Mouse (Mus musculus): ENCODE measurements around the gene Sel1l. TPM values are rescaled to one million over a fixed set of nuclear protein-coding genes. Genes with fewer than 3 reads are reported as not detected.
"Not testable (repeated sequence)": the region's sequence is repeated elsewhere in the genome, so short reads cannot be mapped to it uniquely, and the experiment has no call there.

Sel1l gene
- polyA plus RNA-seq, 1 experiment from 2014 or later = 95.3 TPM

- no peak for ATAC-seq
- Histone ChIP-seq H3K27me3 (no peaks in the 10 kb centered on the region), H3K4me1 (no peaks in the 10 kb centered on the region), H3K27ac (no peak overlapping the region), H3K9me3 (replicated peaks) (no peaks in the 10 kb centered on the region), H3K36me3 (ENCODE audit: poor library complexity, severe bottlenecking) (no peaks in the 10 kb centered on the region), H3K9ac (no peak overlapping the region), H3K4me2 (no peak overlapping the region), H3K4me3 (no peak overlapping the region)
- 79% methylated on average over 8 of the region's 8 CpGs for WGBS
Observed at GRCm38 (mm10) chr12:91793266-91793665, 55.7 kb downstream of the Sel1l start.

- Histone ChIP-seq H3K9ac (no peak overlapping the region), H3K4me1 (no peaks in the 10 kb centered on the region)
Observed at GRCm38 (mm10) chr12:91791822-91792221, 57.1 kb downstream of the Sel1l start.

GRCm38 (mm10) chr12:91789801-91790200, 59.2 kb downstream of the Sel1l start:
- ATAC-seq = peak; percentile 36
- Histone ChIP-seq H3K36me3 (ENCODE audit: poor library complexity, severe bottlenecking) (no peaks in the 10 kb centered on the region), H3K4me2 (no peak overlapping the region), H3K4me1 (no peaks in the 10 kb centered on the region), H3K9ac (no peak overlapping the region), H3K9me3 (replicated peaks) (no peaks in the 10 kb centered on the region), H3K27ac (no peak overlapping the region), H3K27me3 (no peaks in the 10 kb centered on the region), H3K4me3 (no peak overlapping the region)
- WGBS = 52% methylated on average over 6 of the region's 6 CpGs

More at GRCm38 (mm10) chr12:91791822-91792221, 57.1 kb downstream of the Sel1l start:
- Histone ChIP-seq H3K4me2 (no peak overlapping the region), H3K9me3 (replicated peaks) (no peaks in the 10 kb centered on the region), H3K36me3 (ENCODE audit: poor library complexity, severe bottlenecking) (no peaks in the 10 kb centered on the region), H3K27ac (no peak overlapping the region), H3K27me3 (no peaks in the 10 kb centered on the region), H3K4me3 (no peak overlapping the region)
- ATAC-seq = no peak
- 80% methylated on average over 4 of the region's 4 CpGs for WGBS

GRCm38 (mm10) chr12:91788446-91788845, 60.5 kb downstream of the Sel1l start:
- not testable (repeated sequence) for H3K9ac ChIP-seq; H3K4me2 ChIP-seq; H3K27me3 ChIP-seq; ATAC-seq; H3K4me3 ChIP-seq; H3K9me3 ChIP-seq (replicated peaks); H3K36me3 ChIP-seq (ENCODE audit: poor library complexity, severe bottlenecking); H3K4me1 ChIP-seq; H3K27ac ChIP-seq
- 67% methylated on average over 3 of the region's 3 CpGs for WGBS

- no peaks in the 10 kb centered on the region for H3K9me3 ChIP-seq (replicated peaks)
- H3K36me3 ChIP-seq (ENCODE audit: poor library complexity, severe bottlenecking) = no peaks in the 10 kb centered on the region
- ATAC-seq = no peak; the same call in 1 of the 2 replicates
- no peak within 1 kb of the TSS for H3K9ac ChIP-seq
- H3K27ac ChIP-seq = no peak within 1 kb of the TSS
- H3K4me1 ChIP-seq = no peaks in the 10 kb centered on the region
- H3K4me2 ChIP-seq = no peak within 1 kb of the TSS
- H3K4me3 ChIP-seq = no peak within 1 kb of the TSS
- WGBS = 89% methylated on average over 9 of the region's 9 CpGs
- H3K27me3 ChIP-seq = no peaks in the 10 kb centered on the region
Observed at GRCm38 (mm10) chr12:91787959-91788437, 61.0 kb downstream of the Sel1l start, which contains the start of gene Ston2. TSS of gene Ston2 (minus strand) at chr12:91788387.

DNA sequence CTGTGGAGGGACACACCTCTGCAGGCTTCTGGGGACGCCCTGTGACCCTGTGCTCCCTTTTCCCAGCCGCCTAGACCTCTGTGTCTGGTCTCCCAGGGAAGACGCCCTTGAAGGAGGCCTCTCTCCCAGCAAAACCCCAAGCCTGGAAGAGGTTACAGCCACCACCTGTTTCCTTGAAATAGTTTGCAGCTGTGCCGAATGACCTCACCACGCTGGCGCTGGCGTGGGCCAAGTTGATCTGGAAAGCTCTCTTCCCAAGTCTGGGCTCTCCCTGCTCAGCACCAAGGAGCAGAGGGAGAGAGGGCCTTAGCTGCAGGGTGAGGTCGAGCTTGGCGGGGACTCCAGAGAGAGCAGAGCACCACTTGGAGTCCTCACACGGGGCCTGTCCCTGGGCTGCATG, 62.6 kb downstream of the Sel1l start:
- H3K4me2 ChIP-seq = no peak overlapping the region
- no peak overlapping the region for H3K9ac ChIP-seq

DNA sequence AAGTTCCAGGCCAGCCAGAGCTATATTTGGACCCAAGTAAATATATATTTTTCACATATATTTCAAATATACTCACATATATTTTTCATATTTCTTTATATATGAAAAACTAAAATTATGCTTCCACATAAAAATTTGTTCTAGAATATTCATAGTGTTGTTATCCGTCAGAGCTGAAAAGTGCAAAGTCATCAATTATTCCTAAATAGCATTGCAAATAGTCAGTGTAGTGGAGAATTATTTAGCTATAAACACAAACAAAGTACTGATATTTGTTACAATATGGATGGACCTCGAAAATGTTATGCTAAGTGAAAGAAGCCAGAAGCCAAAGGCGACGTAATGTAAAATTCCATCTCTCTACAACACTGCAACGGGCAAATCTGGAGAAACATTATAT, 67.5 kb downstream of the Sel1l start:
- no peak overlapping the region for H3K27ac ChIP-seq
- ATAC-seq = no peak
- peaks cover 22% of the 10 kb centered on the region for H3K4me1 ChIP-seq
- H3K9ac ChIP-seq = no peak overlapping the region
- H3K4me3 ChIP-seq = no peak overlapping the region
- 94% methylated on average over 5 of the region's 5 CpGs for WGBS
- no peaks in the 10 kb centered on the region for H3K9me3 ChIP-seq (replicated peaks)
- H3K4me2 ChIP-seq = no peak overlapping the region
- H3K27me3 ChIP-seq = no peaks in the 10 kb centered on the region
- H3K36me3 ChIP-seq (ENCODE audit: poor library complexity, severe bottlenecking) = no peaks in the 10 kb centered on the region

More for the DNA sequence above, 62.6 kb downstream of the Sel1l start:
- Histone ChIP-seq H3K36me3 (ENCODE audit: poor library complexity, severe bottlenecking) (no peaks in the 10 kb centered on the region), H3K4me3 (no peak overlapping the region), H3K27me3 (no peaks in the 10 kb centered on the region), H3K4me1 (no peaks in the 10 kb centered on the region), H3K9me3 (replicated peaks) (no peaks in the 10 kb centered on the region), H3K27ac (no peak overlapping the region)
- WGBS = 64% methylated on average over 10 of the region's 10 CpGs
- ATAC-seq = no peak

- no peaks in the 10 kb centered on the region for H3K9me3 ChIP-seq (replicated peaks)
- H3K9ac ChIP-seq = no peak overlapping the region
- H3K36me3 ChIP-seq (ENCODE audit: poor library complexity, severe bottlenecking) = no peaks in the 10 kb centered on the region
- no peak overlapping the region for H3K4me2 ChIP-seq
- H3K27ac ChIP-seq = no peak overlapping the region
- WGBS = 93% methylated on average over 3 of the region's 3 CpGs
- no peak for ATAC-seq
- peaks cover 28% of the 10 kb centered on the region for H3K4me1 ChIP-seq
- no peak overlapping the region for H3K4me3 ChIP-seq
- no peaks in the 10 kb centered on the region for H3K27me3 ChIP-seq
Observed at GRCm38 (mm10) chr12:91780531-91780930, 68.4 kb downstream of the Sel1l start.

- Histone ChIP-seq H3K9ac (peak overlapping the region; percentile 78), H3K9me3 (replicated peaks) (no peaks in the 10 kb centered on the region), H3K4me1 (peaks cover 35% of the 10 kb centered on the region), H3K36me3 (ENCODE audit: poor library complexity, severe bottlenecking) (no peaks in the 10 kb centered on the region), H3K4me2 (peak overlapping the region; percentile 97), H3K27me3 (no peaks in the 10 kb centered on the region), H3K4me3 (peak overlapping the region; percentile 82), H3K27ac (peak overlapping the region; percentile 51; the same call in 1 of the 2 replicates)
- peak; percentile 97 for ATAC-seq
- 1% methylated on average over 35 of the region's 35 CpGs for WGBS
Observed at GRCm38 (mm10) chr12:91779004-91779365, 70.0 kb downstream of the Sel1l start.

DNA sequence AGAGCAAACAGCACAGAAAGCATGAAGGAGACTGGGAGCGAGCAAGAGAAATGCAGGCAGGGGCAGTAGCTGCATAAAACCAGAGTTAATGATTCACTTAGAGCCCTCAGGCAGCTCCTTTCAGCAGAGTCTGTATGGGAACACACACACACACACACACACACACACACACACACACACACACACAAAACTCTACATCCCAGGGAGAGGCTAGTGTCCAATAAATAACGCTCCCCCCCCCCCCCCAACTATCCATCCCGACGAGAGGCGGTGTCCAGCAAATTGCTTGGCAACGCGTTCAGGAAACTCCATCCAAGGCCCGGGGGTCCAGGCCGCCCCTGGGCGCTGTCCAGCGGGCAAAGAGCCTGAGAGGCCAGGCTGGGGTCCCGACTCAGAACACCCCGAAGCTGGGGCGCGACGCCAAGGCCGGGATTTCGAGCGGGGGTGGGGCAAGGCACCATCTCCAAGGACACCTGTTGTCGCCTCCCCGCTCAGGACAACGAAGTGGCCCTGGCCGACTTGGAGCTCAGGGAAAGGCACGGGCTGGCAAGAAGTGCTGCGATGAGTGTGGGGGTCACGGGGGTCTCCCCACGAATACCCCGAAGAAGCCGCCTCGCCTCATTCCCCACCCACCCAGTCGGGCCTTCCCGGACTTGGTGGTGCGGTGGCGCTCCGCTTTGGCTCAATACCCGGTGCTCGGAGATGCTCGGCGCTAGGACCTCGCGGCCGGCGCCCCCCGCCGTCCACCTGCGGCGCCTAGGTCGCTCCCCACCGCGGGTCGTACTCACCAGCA, 70.5 kb downstream of the Sel1l start:
- Histone ChIP-seq H3K27ac (peak overlapping the region; percentile 51), H3K4me1 (peaks cover 35% of the 10 kb centered on the region), H3K4me2 (peak overlapping the region; percentile 97), H3K27me3 (no peaks in the 10 kb centered on the region), H3K9me3 (replicated peaks) (no peaks in the 10 kb centered on the region), H3K36me3 (ENCODE audit: poor library complexity, severe bottlenecking) (no peaks in the 10 kb centered on the region), H3K4me3 (peak overlapping the region; percentile 82), H3K9ac (peak overlapping the region; percentile 78)
- WGBS = 1% methylated on average over 48 of the region's 51 CpGs
- ATAC-seq = peak; percentile 87

DNA sequence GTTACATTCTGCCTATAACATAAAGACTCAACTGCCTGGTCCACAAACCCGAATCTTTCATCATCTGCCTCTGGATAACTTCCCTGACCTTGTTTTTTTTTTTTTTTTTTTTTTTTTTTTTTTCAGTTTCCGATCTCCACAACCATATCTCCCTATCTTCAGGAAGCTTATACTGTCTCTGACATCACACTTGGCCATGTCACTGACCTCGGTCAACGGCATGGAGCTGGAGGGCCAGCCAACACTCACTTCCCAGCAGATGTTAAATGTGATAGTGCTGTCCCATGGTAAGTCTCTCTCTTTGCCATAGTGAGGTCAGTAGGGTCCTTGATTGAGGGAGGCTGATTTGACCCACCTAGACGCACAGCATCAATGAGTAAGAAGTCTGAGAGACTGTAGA, 72.6 kb downstream of the Sel1l start:
- Histone ChIP-seq H3K9me3 (replicated peaks) (no peaks in the 10 kb centered on the region), H3K9ac (no peak overlapping the region), H3K27me3 (no peaks in the 10 kb centered on the region), H3K4me3 (no peak overlapping the region), H3K36me3 (ENCODE audit: poor library complexity, severe bottlenecking) (no peaks in the 10 kb centered on the region), H3K4me1 (peaks cover 35% of the 10 kb centered on the region), H3K4me2 (no peak overlapping the region), H3K27ac (no peak overlapping the region)
- no peak for ATAC-seq
- WGBS = 89% methylated on average over 5 of the region's 5 CpGs

DNA sequence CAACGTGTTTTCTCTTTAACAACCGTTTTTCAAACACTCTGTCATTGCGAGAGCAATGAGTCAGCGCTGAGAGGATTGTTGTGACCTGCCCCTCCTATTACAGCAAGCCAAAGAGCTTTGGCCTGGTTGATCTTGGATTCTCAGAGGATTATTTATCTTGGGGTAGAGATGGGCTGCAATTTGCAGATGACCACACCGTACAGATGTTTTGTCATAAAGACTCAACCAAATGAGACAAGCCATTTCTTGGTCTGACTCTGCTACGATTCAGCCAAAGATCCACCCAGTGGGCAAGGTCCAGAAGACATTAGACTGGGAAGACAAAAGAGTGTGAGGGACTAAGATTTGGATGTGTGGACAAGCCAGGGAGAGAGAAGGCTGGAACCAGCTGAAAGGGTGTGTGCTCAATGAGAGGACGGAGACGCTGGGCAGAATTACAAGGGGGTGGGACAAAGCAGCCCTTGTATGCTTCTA, 74.1 kb downstream of the Sel1l start:
- no peak for ATAC-seq
- Histone ChIP-seq H3K36me3 (ENCODE audit: poor library complexity, severe bottlenecking) (no peaks in the 10 kb centered on the region), H3K4me3 (no peak overlapping the region), H3K9ac (no peak overlapping the region), H3K27me3 (no peaks in the 10 kb centered on the region), H3K4me1 (peaks cover 35% of the 10 kb centered on the region), H3K4me2 (no peak overlapping the region), H3K9me3 (replicated peaks) (no peaks in the 10 kb centered on the region), H3K27ac (no peak overlapping the region)
- 72% methylated on average over 8 of the region's 8 CpGs for WGBS

Data from forebrain, embryonic 13.5 days (tissue).